Mouse (Mus musculus): ENCODE results near the gene Golga4.

The Golga4 gene

GRCm38 (mm10) chr9:118506020-118506403 lies at the start of gene Golga4:
Golga4 (plus strand) TSS chr9:118506267.
- DNase-seq, result peak; percentile 95

GRCm38 (mm10) chr9:118456405-118456804 lies 49.7 kb upstream of the Golga4 start:
- DNase-seq, result no peak

GRCm38 (mm10) chr9:118458039-118458438 lies 48.0 kb upstream of the Golga4 start:
- DNase-seq, result no peak

GRCm38 (mm10) chr9:118464031-118464430 lies 42.0 kb upstream of the Golga4 start:
- DNase-seq, result no peak

- DNase-seq, result no peak
Measured at GRCm38 (mm10) chr9:118468301-118468700, 37.8 kb upstream of the Golga4 start.

GRCm38 (mm10) chr9:118469272-118469671 lies 36.8 kb upstream of the Golga4 start:
- no peak for DNase-seq

- DNase-seq, result no peak
Measured at GRCm38 (mm10) chr9:118471296-118471695, 34.8 kb upstream of the Golga4 start.

GRCm38 (mm10) chr9:118476211-118476765 lies 29.8 kb upstream of the Golga4 start:
- no peak for DNase-seq

- DNase-seq, result no peak
Measured at GRCm38 (mm10) chr9:118476766-118477271, 29.2 kb upstream of the Golga4 start.

GRCm38 (mm10) chr9:118477281-118477931 lies 28.7 kb upstream of the Golga4 start:
- peak; percentile 30 for DNase-seq

GRCm38 (mm10) chr9:118477961-118478360 lies 28.1 kb upstream of the Golga4 start, which contains the start of gene Eomes:
Eomes (plus strand) TSS chr9:118478212.
- no peak for DNase-seq

GRCm38 (mm10) chr9:118478458-118478838 lies 27.6 kb upstream of the Golga4 start:
- DNase-seq, result peak; percentile 69

GRCm38 (mm10) chr9:118478839-118479507 lies 27.1 kb upstream of the Golga4 start:
- peak; percentile 84 for DNase-seq

- DNase-seq, result no peak
Measured at GRCm38 (mm10) chr9:118479508-118480291, 26.4 kb upstream of the Golga4 start.

GRCm38 (mm10) chr9:118480292-118480690 lies 25.8 kb upstream of the Golga4 start:
- no peak for DNase-seq

- DNase-seq, result no peak
Measured at GRCm38 (mm10) chr9:118482210-118482609, 23.9 kb upstream of the Golga4 start.

GRCm38 (mm10) chr9:118486361-118487095 lies 19.5 kb upstream of the Golga4 start:
- no peak for DNase-seq

- no peak for DNase-seq
Measured at GRCm38 (mm10) chr9:118487096-118487395, 19.0 kb upstream of the Golga4 start.

GRCm38 (mm10) chr9:118487636-118488035 lies 18.4 kb upstream of the Golga4 start:
- peak; percentile 37 for DNase-seq

GRCm38 (mm10) chr9:118488138-118488895 lies 17.8 kb upstream of the Golga4 start:
- peak; percentile 51 for DNase-seq

- peak; percentile 41 for DNase-seq
Measured at GRCm38 (mm10) chr9:118488896-118489578, 17.0 kb upstream of the Golga4 start.
